Mouse (Mus musculus): ENCODE measurements at regions not wholly inside any gene's neighbourhood (a gene's known extent, or its start where the extent isn't known, plus 50 kb on each side); places are given as distances from the start of the nearest gene placed in this dataset.

GRCm38 (mm10) chr13:28898900-28899299 lies 54.6 kb downstream of the Sox4 start:
- no peak for DNase-seq (ENCODE audit: low read depth)

DNA sequence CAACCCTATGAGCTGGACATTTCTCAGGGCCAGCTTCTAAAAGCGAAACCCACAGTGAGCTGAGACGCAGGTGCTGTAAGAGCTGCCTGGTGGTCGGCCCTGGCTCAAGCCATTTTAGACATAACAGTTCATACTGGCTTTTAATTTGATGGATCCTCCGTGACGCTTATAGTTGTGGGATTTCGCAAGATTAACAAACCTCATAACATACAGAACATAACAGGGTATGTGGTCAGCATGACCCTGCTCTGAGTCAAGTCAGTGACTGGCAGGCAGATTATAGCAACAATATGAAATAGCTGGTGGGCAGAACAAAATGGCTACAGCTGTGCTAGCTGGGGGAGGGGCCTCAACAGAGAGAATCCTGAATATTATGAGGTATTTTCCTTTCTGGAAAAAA lies 60.6 kb downstream of the Sox4 start:
- peak; percentile 70 for DNase-seq (ENCODE audit: low read depth)

GRCm38 (mm10) chr13:28887098-28887497 lies 66.4 kb downstream of the Sox4 start:
- no peak for DNase-seq (ENCODE audit: low read depth)

- no peak for DNase-seq (ENCODE audit: low read depth)
Measured at GRCm38 (mm10) chr13:28886691-28887090, 66.8 kb downstream of the Sox4 start.

- DNase-seq (ENCODE audit: low read depth), result peak; percentile 60
Measured at GRCm38 (mm10) chr13:28885083-28886037, 68.2 kb downstream of the Sox4 start.

DNA sequence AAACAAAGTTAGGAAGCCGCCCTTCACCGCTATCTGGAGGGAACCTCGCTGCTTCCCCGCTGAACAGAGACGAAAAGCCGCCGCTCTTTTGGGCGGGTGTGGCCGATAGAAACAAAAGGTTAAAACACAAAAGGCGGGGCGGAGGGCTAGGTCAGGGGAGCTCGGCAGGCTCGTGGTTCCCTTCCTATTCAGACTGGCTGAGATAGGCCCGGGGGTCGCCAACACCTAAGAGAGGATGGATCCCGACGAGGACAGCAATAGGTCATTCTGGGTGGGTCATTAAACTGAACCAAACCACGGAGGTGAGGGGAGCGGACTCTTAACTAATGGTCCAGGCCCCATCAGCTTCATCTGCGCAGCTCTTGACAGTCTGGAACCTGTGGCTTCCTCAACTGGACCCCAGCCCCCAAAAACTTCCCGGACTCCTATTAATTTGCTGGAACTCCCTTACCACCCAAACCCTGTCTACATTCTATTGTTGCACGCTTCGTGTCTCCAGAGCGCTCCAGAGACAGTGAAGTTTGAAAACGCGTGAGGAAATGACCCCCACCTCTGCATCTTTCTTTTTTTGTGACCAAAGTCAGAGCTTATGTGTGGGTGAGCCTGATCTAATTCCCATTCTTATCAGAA lies 69.2 kb downstream of the Sox4 start:
- peak; percentile 44 for DNase-seq (ENCODE audit: low read depth)

- no peak for DNase-seq (ENCODE audit: low read depth)
Measured at GRCm38 (mm10) chr13:28883398-28883797, 70.1 kb downstream of the Sox4 start.

DNA sequence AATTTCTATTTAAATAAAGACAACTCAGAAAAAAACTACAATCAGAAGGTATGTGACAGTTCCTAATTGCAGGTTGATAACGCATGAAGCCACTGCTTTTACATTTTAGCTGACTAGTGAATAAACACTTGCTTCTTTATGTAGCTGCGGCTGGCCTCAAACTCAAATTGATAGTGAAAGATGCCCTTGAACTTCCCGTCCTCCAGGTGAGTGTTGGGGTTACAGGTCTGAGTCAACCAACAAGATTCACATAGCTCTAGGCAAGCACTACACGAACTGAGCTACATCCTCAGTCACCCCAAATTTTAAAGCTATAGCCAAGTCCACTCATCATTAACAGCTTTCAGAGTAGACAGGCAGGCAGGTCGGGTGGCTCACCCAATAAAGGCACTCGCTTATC lies 72.6 kb downstream of the Sox4 start:
- no peak for DNase-seq (ENCODE audit: low read depth)

- no peak for DNase-seq (ENCODE audit: low read depth)
Measured at GRCm38 (mm10) chr13:28878692-28879091, 74.8 kb downstream of the Sox4 start.

DNA sequence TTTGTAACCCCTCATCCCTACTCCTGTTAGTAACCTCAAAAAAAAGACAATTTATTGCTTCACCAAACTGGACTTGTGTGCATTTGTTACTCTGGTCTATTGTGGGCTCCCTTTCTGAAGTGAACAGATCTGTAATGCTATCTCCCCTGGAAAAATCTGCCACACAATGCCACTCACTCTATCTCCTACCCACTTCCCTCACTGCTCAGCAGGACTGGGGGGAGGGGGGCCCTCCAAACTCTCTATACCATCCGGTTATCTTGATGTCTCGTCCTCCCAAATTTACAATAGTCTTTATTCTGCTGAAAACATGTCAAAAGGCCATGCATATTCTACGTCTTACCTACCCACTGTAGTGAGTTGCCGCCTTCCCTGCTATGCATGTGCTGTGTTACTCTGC lies 76.7 kb downstream of the Sox4 start:
- no peak for DNase-seq (ENCODE audit: low read depth)

DNA sequence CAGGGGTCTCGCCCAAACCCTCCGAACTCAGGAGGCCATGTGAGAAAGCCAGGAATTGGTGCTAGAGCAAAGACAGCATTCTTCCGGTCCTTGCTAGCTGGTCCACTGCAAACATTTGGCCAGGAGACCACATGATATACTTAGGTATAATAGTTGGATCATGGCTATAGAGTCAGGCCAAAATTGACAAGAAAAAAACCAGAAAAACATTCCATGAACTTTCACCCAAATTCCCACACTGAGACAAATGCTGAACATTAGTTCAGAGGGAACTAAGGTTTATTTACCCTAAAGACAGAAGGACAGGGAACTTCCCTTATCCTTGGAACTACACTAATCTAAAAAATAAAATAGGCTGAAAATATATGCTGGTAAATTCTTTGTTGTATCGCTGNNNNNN lies 82.8 kb downstream of the Sox4 start:
- DNase-seq (ENCODE audit: low read depth), result no peak

GRCm38 (mm10) chr13:28867210-28867609 lies 86.3 kb downstream of the Sox4 start:
- no peak for DNase-seq (ENCODE audit: low read depth)

DNA sequence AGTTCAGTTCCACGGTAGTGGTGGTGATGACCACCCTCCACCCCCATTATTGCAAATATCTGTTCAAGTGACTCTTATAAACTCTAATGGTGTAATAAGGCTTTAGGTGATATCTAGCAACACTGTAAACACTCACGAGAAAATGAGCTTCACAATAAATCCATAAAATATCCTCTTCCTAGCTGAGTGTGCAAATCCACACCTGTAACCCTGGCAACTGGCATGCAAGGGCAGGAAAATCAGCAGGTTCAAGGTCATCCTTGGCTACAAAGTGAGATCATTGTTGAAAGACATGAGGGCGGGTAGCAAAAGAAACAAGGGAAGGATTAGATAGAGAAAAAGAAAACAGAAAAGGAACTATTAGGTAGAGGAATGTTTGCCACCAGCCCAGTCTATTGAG lies 86.8 kb downstream of the Sox4 start:
- DNase-seq (ENCODE audit: low read depth), result no peak

DNA sequence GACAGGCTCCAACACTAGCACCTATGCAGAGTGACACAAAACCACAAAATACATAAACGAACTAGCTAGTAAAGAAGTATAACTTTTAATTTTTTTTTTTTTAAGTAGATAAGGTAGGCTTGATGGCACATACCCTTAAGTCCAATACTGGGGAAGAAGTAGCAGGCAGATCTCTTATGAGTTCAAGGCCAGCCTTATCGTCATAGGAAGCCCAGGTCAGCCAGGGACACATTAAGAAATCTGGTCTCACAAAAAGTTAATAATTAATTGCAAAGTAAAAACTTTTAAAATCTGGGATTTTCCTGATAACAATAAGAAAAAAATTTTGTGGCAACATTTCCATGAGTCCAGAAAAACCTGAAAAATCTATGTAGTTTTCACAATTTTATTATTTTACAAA lies 92.9 kb downstream of the Sox4 start:
- no peak for DNase-seq (ENCODE audit: low read depth)

GRCm38 (mm10) chr13:28859829-28860427 lies 93.6 kb downstream of the Sox4 start:
- DNase-seq (ENCODE audit: low read depth), result no peak

DNA sequence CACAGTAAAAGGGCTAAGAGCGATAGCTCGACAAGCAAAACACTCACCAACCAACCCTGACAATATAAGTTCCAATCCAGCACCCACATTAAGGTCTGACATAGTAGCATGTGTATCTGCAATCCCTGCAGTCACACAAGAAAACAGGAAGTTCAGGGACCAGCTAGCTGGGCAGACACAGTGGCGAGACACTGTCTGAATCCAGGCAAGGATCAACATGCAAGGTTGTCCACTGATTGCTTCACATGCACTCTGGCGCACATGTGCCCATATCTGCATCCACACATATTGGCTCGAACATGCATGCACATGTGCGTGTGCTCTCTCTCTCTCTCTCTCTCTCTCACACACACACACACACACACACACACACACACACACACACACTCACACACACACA lies 95.5 kb downstream of the Sox4 start:
- no peak for DNase-seq (ENCODE audit: low read depth)

DNA sequence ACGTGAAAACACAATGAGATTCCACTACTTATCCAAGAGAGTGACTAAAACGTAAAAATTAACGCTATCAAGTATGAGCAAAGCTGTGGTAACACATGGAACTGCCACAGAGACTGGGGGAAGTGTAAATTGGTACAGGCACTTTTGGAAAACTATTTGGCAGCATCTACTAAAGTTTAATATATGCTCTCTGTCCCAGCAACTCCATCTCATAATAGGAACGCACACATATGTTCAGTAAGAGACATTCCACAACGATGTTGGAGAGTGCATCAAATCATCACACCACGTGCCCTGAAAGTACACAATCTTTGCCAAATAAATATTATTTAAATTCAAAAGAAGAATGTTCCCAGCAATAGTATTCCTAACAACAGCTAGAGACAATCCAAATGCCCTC lies 96.3 kb downstream of the Sox4 start:
- DNase-seq (ENCODE audit: low read depth), result no peak

GRCm38 (mm10) chr13:28856472-28856871 lies 97.0 kb downstream of the Sox4 start:
- no peak for DNase-seq (ENCODE audit: low read depth)

GRCm38 (mm10) chr13:28854247-28854646 lies 99.3 kb downstream of the Sox4 start:
- peak; percentile 31 for DNase-seq (ENCODE audit: low read depth)

DNA sequence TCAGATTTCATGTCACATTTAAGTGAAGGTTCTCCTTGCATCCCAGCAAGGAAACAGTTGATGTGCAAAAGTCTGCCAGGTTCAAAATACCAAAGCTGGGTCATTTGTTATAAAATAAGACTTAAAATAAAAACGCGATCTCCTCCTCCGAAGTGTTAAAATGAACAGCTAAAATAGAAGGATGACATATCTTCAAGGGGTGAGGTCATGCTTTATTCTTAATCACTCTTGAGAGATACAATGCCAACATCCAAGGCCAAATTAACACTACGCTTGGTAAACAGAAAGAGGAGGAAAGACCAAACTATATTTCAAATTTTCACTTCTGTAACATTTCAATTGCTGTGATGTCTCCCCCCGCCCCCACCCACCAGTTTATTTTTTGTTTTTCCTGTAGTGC lies 105.2 kb downstream of the Sox4 start:
- no peak for DNase-seq (ENCODE audit: low read depth)

- DNase-seq (ENCODE audit: low read depth), result no peak
Measured at GRCm38 (mm10) chr13:28847478-28847877, 106.0 kb downstream of the Sox4 start.

DNA sequence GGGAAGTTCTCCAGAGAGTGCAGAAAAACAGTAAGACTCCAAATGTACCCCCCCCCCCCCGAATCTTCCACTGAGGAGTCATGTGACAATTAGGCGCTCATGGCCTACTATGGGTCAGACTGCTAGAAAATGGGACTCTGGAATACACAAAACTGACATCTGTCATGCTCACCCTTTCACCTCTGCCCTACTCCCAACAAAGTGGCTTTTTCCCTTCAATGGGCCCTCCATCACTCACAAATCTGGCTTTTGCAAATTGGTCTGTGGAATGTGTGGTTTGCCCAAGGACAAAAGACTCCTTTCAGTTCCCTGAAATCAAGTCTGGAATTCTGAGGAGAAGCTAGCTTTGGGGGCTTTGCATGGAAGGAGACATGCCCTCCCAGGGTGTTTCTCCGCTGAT lies 109.0 kb downstream of the Sox4 start:
- no peak for DNase-seq (ENCODE audit: low read depth)

- DNase-seq (ENCODE audit: low read depth), result no peak
Measured at GRCm38 (mm10) chr13:28842811-28843210, 110.7 kb downstream of the Sox4 start.
